Mouse (Mus musculus): ENCODE measurements around the gene Pglyrp2. TPM values are rescaled to one million over a fixed set of nuclear protein-coding genes. Genes with fewer than 3 reads are reported as not detected.

Pglyrp2 gene
- total RNA-seq, 2 experiments from 2014 or later = 13.5 to 36.1 TPM

Small RNAs within 50 kb of the gene (microRNA-seq; reads per million reads assigned to microRNA genes)
- gene Gm22201 = not detected

Other genes starting within 250 kb of the Pglyrp2 start
- gene Ephx3, start 234.6 kb downstream of the Pglyrp2 start, total RNA-seq (2021) = under 1 TPM in 1 of 2 experiments, not detected in 1; 0.42 TPM
- 10 to 100 TPM; 80.6 to 98.0 TPM for gene Brd4, start 139.4 kb downstream of the Pglyrp2 start, total RNA-seq (2021)
- 10 to 100 TPM; 70.8 to 94.5 TPM for gene Akap8, start 102.9 kb downstream of the Pglyrp2 start, total RNA-seq (2021)
- gene Akap8l, start 73.6 kb downstream of the Pglyrp2 start, total RNA-seq (2021) = 100 to 1,000 TPM in 1 of 2 experiments, 10 to 100 TPM in 1; 61.0 to 112 TPM
- 10 to 100 TPM; 38.3 to 44.9 TPM for gene Wiz, start 34.7 kb downstream of the Pglyrp2 start, total RNA-seq (2021)
- gene Rasal3, start 20.6 kb downstream of the Pglyrp2 start, total RNA-seq (2021) = 1 to 10 TPM; 4.5 to 4.9 TPM
- under 1 TPM; 0.36 to 0.45 TPM for gene Cyp4f39, start 28.6 kb upstream of the Pglyrp2 start, total RNA-seq (2021)
- 10 to 100 TPM in 1 of 2 experiments, 1 to 10 TPM in 1; 7.2 to 10.6 TPM for gene Cyp4f17, start 81.9 kb upstream of the Pglyrp2 start, total RNA-seq (2021)
- 10 to 100 TPM; 10.9 to 15.4 TPM for gene Cyp4f16, start 112.4 kb upstream of the Pglyrp2 start, total RNA-seq (2021)
- not detected for gene Cyp4f37, start 197.1 kb upstream of the Pglyrp2 start, total RNA-seq (2021)
- not detected for gene Cyp4f40, start 234.7 kb upstream of the Pglyrp2 start, total RNA-seq (2021)